Mouse (Mus musculus) C2C12 (cell line): Measurements from ENCODE around the gene Cd2bp2. TPM values are rescaled to one million over a fixed set of nuclear protein-coding genes. Genes with fewer than 3 reads are reported as not detected.

Experiments
- H3K27me3 ChIP-seq: one replicate; pipeline ENCODE4 v1.6.1; 2011; ENCODE audit not compliant: control insufficient read depth, insufficient read depth, insufficient read length
- H3K36me3 ChIP-seq: one replicate; pipeline ENCODE4 v1.6.1; 2011; ENCODE audit not compliant: control insufficient read depth, insufficient read depth
- H3K4me3 ChIP-seq: one replicate; pipeline ENCODE4 v1.5.1; 2011; ENCODE audit warnings: mild to moderate bottlenecking, control low read depth; ENCODE audit not compliant: poor library complexity, insufficient read depth, severe bottlenecking
- H3K79me2 ChIP-seq: one replicate; pipeline ENCODE4 v1.6.1; 2011; ENCODE audit not compliant: control insufficient read depth, insufficient read depth
- H3K79me3 ChIP-seq: one replicate; pipeline ENCODE4 v1.6.1; 2011; ENCODE audit warnings: low read depth, control low read depth
- H3ac ChIP-seq: one replicate; pipeline ENCODE3; 2011; ENCODE audit warnings: low read depth; ENCODE audit not compliant: control insufficient read depth, insufficient read length
- CEBPB ChIP-seq: IDR thresholded peaks from one replicate; pipeline ENCODE4 v1.6.1; 2011; ENCODE audit warnings: low read depth, mild to moderate bottlenecking, control low read depth, moderate library complexity
- CTCF ChIP-seq: IDR thresholded peaks from one replicate; pipeline ENCODE4 v1.5.1; 2011; ENCODE audit not compliant: control insufficient read depth, insufficient read depth, insufficient read length
- FOSL1 ChIP-seq: IDR thresholded peaks from one replicate; pipeline ENCODE4 v1.8.0; 2011; ENCODE audit warnings: mild to moderate bottlenecking, low read length; ENCODE audit not compliant: poor library complexity, insufficient read depth, severe bottlenecking
- MAX ChIP-seq: IDR thresholded peaks from one replicate; pipeline ENCODE4 v1.6.1; 2011; ENCODE audit warnings: mild to moderate bottlenecking, control low read depth
- MYOD1 ChIP-seq: IDR thresholded peaks from one replicate; pipeline ENCODE4 v1.6.1; 2011; ENCODE audit warnings: low read depth; ENCODE audit not compliant: control insufficient read depth, insufficient read length
- MYOG ChIP-seq: IDR thresholded peaks from one replicate; pipeline ENCODE4 v1.6.1; 2011; ENCODE audit not compliant: control insufficient read depth, insufficient read length; ENCODE audit errors: extremely low read depth
- USF1 ChIP-seq: IDR thresholded peaks from one replicate; pipeline ENCODE4 v1.6.1; 2011; ENCODE audit warnings: low read depth, mild to moderate bottlenecking, control low read depth, moderate library complexity
- polyA plus RNA-seq: library from polyadenylated mRNA; unstranded; fragments of >200 nt; fragmentation: generic; extraction: Trizol; gene quantifications from one replicate; pipeline ENCODE4 v1.2.1, GENCODE M21; 2012; ENCODE audit warnings: missing spikeins

The Cd2bp2 gene
- polyA plus RNA-seq, 1 experiment: 56.2 TPM

- no peaks in the 10 kb centered on the region for H3K27me3 ChIP-seq
- no peak for TF ChIP-seq CEBPB
- peaks cover 45% of the 10 kb centered on the region for H3K36me3 ChIP-seq
- H3ac ChIP-seq: peak overlapping the region; percentile 47
- peaks cover 64% of the 10 kb centered on the region for H3K79me2 ChIP-seq
- peaks cover 43% of the 10 kb centered on the region for H3K79me3 ChIP-seq
- peak overlapping the region; percentile 80 for H3K4me3 ChIP-seq
Observed at GRCm38 (mm10) chr7:127233765-127234164, 37.9 kb upstream of the Cd2bp2 start.

- Histone ChIP-seq H3K79me3 (peaks cover 43% of the 10 kb centered on the region), H3ac (peak overlapping the region; percentile 76), H3K4me3 (peak overlapping the region; percentile 80), H3K36me3 (peaks cover 42% of the 10 kb centered on the region), H3K79me2 (peaks cover 64% of the 10 kb centered on the region), H3K27me3 (no peaks in the 10 kb centered on the region)
- no peak for TF ChIP-seq FOSL1
- TF ChIP-seq MAX: no peak
- TF ChIP-seq USF1: no peak
- TF ChIP-seq MYOD1: no peak
- TF ChIP-seq CEBPB: no peak
Observed at GRCm38 (mm10) chr7:127233368-127233749, 37.5 kb upstream of the Cd2bp2 start.

DNA sequence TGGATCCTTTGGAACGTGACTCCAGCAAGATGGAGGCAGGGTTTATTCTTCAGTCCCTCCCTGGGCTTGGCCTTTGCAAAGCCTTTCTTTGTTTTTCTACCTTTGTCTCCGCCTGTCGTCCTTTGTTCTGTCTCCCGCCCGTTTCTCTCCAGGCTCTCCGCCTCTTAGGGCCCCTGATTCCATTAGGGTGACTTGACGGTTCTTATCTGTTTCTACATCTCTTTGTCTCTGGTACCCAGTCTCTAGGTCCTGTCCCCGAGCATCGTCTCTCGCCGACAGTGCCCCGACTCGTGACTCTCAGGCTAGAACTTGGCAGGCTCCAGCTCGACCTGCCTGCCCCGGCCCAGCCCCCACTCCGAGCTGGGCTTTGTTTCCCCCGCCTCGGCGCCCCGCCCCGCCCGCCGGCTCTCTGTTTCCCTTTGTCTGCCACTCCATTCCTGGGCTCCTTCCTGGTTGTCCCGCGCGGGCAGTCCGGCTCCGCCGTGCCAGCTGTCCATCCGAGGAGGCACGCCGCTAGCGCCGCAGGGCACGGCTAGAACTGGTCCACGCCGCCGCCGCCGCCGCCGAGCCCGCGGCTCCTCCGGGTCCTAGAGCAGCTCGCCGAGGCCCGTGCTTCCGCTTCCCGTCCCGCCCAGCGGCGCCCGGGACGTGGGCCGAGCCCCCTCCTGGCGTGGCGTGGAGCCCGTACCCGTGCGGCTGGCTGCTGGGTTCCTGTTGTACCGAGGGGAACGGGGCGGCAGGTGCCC is 36.9 kb upstream of the Cd2bp2 start, which contains the start of the genes Zfp553 and Sept1:
Zfp553 (plus strand) TSS at position 440 of the 746 bp plus-strand sequence.
Sept1 (minus strand) TSS at position 509 of the 746 bp plus-strand sequence.
- Histone ChIP-seq H3K79me2 (peaks cover 64% of the 10 kb centered on the region), H3ac (peak within 1 kb of the TSS; percentile 76), H3K36me3 (peaks cover 37% of the 10 kb centered on the region), H3K4me3 (peak within 1 kb of the TSS; percentile 80), H3K27me3 (no peaks in the 10 kb centered on the region), H3K79me3 (peaks cover 43% of the 10 kb centered on the region)
- TF ChIP-seq CEBPB: no peak
- TF ChIP-seq USF1: no peak
- no peak for TF ChIP-seq CTCF
- no peak for TF ChIP-seq FOSL1
- no peak for TF ChIP-seq MYOD1
- TF ChIP-seq MYOG: no peak
- no peak for TF ChIP-seq MAX

DNA sequence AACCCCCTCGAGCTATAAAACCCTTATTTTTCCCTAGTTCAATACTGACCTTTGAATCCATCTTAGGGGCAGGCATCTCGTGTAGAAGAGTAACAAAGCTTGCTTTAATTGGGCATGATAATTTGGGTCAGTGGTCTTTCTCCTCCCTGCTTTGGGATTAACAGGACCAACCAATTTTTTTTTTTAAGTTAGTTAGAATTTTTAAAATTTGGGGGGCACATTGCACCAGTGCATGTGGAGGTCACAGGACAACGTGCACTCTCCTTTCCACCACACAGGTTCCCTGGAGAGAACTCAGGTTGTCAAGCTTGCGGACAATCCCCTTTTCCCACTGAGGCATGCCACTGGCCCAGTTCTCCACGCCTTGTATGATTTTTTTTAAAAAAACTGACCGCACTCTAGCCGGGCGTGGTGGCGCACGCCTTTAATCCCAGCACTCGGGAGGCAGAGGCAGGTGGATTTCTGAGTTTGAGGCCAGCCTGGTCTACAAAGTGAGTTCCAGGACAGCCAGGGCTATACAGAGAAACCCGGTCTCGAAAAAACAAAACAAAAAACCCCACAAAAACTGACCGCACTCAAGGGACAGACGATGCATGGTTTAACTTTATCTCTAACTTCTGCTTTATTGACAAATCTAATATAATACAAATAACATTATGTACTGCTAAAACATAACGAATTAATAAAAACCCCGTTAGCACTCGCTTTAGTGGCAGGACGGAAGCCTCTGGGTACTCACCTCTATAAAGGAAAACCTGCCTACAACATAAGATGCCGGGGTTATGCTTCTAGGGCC is 36.2 kb upstream of the Cd2bp2 start:
- no peak for TF ChIP-seq MYOG
- no peak for TF ChIP-seq CEBPB
- no peak for TF ChIP-seq FOSL1
- no peak for TF ChIP-seq MAX
- no peak for TF ChIP-seq MYOD1
- TF ChIP-seq USF1: no peak
- TF ChIP-seq CTCF: no peak
- Histone ChIP-seq H3K79me2 (peaks cover 64% of the 10 kb centered on the region), H3K36me3 (peaks cover 35% of the 10 kb centered on the region), H3K27me3 (no peaks in the 10 kb centered on the region), H3K79me3 (peaks cover 43% of the 10 kb centered on the region), H3K4me3 (peak overlapping the region; percentile 80), H3ac (peak overlapping the region; percentile 76)

DNA sequence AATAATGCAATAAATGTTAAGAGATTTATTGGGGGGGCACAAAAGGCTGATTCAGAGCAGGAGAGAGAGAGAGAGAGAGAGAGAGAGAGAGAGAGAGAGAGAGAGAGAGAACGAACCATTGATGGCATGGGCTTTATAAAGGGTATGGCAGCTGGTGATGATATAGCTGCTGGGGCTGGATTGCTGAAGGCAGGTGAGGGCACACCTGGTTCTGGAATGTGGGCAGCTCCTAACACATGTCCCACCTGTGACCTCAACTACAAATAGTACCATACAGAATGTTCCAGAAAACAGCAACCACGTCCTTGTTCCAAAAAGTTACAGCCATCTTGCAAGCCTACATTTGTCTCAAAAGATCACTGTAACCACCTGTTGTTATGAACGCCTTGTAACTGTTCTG is 35.5 kb upstream of the Cd2bp2 start:
- H3ac ChIP-seq: no peak overlapping the region
- TF ChIP-seq MYOG (no peak), USF1 (no peak), CEBPB (no peak), CTCF (no peak), MYOD1 (no peak), FOSL1 (no peak), MAX (no peak)
- H3K79me2 ChIP-seq: peaks cover 57% of the 10 kb centered on the region
- H3K27me3 ChIP-seq: no peaks in the 10 kb centered on the region
- H3K79me3 ChIP-seq: peaks cover 41% of the 10 kb centered on the region
- H3K4me3 ChIP-seq: peak overlapping the region; percentile 80
- peaks cover 28% of the 10 kb centered on the region for H3K36me3 ChIP-seq
